Mouse (Mus musculus): ENCODE data around the gene Gna11.

The Gna11 gene

DNA sequence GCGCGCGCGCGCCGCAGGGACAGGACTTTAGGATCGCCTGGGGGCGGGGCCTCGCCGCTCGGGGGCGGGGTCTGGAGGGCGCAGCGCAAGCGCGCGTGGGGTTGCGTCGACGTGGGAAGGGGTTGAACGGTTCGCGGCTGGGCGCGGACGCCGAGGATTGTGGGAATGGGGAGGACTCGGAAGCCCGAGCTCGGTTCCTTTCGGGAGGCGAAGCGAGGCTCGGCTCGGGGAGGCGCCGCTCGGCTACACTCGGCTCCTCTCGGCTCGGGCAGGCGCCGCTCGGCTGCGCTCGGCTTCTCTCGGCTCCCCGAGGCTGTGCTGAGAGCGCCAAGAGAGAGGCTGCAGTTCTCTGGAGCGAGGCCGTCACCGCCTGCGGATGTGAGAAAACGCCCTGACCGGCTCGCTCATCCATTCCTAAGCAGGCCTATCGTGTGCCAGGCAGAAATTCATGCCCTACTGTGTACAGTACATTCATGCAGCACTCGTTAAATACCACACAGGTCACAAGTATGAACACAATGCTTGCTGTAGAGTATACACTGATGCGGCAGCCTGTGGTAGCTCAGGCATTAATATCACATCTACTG lies at the start of gene Gna11:
TSS of gene Gna11 (minus strand) at position 30 of the 587 bp plus-strand sequence.
- DNase-seq, result peak; percentile 100

- peak; percentile 84 for DNase-seq
Measured at GRCm38 (mm10) chr10:81593935-81594334, 48.9 kb upstream of the Gna11 start.

GRCm38 (mm10) chr10:81593223-81593622 lies 48.2 kb upstream of the Gna11 start:
- DNase-seq, result peak; percentile 42

DNA sequence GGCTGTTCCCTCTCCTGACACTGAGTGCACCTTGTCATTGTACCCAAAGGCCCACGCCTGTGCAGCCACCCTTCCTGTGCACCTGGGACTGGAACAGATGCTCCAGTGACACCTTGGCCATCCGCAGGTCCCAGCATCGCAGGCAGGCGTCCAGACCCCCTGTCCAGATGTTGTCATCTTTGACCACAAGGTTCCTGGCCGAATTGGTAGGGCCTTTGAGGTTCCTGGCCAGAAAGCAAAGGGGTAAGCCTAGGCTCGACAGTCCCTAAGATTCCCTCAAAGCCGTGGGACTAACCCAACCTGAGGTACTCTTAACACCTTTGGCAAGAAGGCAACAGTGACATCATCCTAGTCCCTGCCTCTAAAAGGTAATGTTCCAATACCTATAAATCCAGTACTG lies 47.6 kb upstream of the Gna11 start:
- peak; percentile 60 for DNase-seq

GRCm38 (mm10) chr10:81591846-81592245 lies 46.9 kb upstream of the Gna11 start:
- DNase-seq, result peak; percentile 70

- DNase-seq, result peak; percentile 32
Measured at GRCm38 (mm10) chr10:81588739-81589138, 43.7 kb upstream of the Gna11 start.

GRCm38 (mm10) chr10:81583347-81583746 lies 38.4 kb upstream of the Gna11 start:
- DNase-seq, result no peak

- no peak for DNase-seq
Measured at GRCm38 (mm10) chr10:81580441-81581070, 35.6 kb upstream of the Gna11 start.

- DNase-seq, result peak; percentile 75
Measured at GRCm38 (mm10) chr10:81579967-81580366, 35.0 kb upstream of the Gna11 start.

DNA sequence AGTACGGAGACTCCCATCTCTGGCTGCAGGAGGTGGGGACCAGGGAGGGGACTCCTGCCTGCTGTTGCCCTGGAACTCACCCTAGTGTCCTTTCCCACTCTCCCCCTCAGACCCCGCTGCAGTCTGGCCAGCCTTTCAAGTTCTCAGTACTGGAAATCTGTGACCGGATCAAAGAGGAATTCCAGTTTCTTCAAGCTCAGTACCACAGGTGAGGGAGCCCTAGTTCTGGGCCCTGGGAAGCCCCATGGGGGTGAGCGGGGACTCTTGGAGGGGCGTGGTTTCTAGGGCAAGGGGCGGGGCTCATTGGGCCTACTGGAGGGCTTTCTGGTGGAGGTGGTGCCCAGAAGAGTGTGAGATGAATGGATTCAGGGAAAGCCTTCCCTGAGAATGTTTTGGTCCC lies 30.7 kb upstream of the Gna11 start:
- DNase-seq, result peak; percentile 75

GRCm38 (mm10) chr10:81575208-81575631 lies 30.2 kb upstream of the Gna11 start:
- peak; percentile 78 for DNase-seq

- DNase-seq, result peak; percentile 80
Measured at GRCm38 (mm10) chr10:81574081-81575056, 29.4 kb upstream of the Gna11 start, which contains the start of gene Tle2. Gene Tle2 (plus strand): TSS chr10:81574561.

DNA sequence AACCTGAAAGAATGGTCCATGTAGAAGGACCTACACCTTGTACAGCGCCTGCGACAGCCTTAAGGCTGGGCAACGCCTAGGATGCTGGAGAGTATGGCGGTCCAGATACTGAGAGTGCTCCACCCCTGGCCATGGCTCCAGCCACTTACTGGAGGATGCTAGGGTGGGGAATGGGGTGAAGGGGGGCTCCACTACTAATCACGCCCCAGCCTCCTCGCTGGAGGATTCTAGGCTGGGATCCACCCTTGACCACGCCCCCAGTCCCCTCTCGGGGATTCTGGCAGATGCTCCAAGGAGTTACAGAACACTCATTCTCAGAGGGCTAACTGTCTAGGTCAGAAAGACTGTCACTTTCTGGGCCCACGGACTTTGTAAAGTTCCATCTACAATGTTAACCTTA lies 28.0 kb upstream of the Gna11 start:
- DNase-seq, result peak; percentile 71

- peak; percentile 78 for DNase-seq
Measured at GRCm38 (mm10) chr10:81572133-81572671, 27.2 kb upstream of the Gna11 start.

- DNase-seq, result peak; percentile 100
Measured at GRCm38 (mm10) chr10:81571501-81571876, 26.5 kb upstream of the Gna11 start.

- peak; percentile 96 for DNase-seq
Measured at GRCm38 (mm10) chr10:81570831-81571500, 26.0 kb upstream of the Gna11 start.

DNA sequence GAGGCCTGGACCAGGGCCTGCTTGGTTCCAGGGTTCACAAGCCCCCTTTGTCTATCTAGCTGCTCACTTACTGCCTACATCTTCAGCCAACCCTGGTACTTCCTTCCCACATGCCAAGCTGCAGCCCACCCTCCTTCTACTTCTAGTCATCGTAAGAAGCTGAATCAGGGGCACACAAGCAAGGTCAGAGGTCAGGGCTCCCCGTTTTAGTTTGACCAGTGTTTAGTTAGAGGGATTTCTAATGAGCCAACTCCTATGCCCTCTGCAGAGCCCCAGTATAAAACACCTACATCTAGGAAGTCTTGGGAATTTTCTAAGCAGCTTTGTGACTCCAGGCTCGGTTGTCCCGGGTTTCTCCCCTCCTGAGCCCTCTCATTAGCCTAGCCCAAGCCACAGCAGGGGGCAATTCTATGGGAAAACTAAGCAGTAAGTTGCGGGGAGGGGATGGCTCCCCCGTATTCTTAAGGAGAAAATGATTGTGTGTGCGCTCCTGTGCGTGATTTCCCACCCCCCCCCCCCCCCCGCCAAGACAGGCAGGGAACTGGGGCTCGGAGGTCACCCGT lies 25.3 kb upstream of the Gna11 start:
- DNase-seq, result no peak

DNA sequence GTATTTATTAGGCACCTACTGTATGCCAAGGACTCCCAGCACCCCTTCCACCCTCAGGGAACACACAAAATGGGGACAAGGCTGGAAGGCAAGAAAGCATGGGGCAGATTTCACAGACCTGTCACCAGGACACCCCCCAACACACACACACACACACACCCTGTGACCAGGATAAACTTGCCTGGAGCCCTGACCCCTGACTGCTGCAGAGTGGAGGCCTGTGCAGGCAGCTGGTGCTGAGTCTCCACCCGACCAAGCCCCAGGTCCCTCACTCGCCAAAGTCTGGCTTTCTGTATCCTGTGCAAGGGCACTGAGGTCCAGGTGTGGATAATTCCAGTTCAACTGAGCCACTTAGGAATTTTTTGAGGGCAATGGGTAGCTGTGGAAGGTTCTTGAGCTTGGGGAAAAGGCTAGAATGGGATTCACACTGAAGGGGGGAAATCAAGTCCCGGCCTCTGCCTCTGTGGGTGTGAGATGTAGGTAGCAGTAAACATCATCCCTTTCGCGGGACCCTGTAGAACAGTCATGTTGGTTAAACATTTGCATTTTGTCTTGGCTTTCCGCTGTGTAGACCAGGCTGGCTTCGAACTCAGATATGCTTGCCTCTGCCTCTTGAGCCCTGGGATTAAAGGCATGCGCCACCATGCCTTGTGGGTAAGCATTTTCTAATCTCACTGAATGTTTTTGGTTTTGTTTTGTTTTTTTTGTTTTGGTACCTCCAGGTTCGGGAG lies 24.7 kb upstream of the Gna11 start:
- DNase-seq, result peak; percentile 74

DNA sequence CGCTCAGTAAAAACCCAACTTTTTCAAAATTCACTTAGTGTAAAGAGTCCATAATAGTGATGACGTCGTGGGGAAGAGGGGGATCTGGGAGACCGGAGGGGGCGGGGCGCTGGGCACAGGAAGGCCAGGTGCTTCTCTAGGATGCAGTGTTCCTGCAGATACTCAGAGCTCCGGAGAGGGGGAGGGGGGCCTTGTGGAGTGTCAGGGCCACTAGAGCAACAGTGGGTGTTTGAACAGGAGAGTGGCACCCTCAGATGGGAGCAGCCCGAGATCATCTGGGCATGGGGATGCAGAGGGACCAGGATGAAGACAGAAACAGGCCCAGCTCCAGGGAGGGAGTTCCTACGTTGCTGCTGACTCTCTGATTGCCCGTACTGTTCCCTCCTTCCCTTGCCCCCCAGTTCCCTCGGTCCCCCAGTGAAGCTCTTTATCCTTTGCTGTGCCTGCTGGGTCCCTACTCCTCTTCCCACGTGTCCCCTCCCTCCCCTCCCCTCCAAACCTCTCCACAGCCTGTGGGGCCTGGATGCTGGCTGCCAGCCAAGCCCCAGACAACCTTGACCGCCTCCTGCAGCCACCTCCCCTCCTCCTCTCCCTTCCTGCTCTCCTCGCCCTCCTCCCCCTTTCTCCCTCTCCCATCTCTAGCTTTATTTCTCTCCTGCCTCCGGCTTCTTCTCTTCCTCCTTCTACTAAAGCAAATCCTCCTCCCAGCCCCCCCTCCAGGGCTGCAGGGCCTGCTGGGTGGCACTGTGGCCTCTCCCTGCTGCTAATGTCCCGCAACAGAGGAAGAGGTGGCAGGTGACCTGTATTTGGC lies 23.6 kb upstream of the Gna11 start:
- DNase-seq, result peak; percentile 73

All from cerebellum, adult 11-12 months (tissue).